8 mouse cellular contexts compared by ENCODE assay signal in genomic region chr11:48826752-48827096, GRCm38 (mm10). TPM values are rescaled to one million over a fixed set of nuclear protein-coding genes. Genes with fewer than 3 reads are reported as not detected.
DNase-seq lines count a peak whose midpoint lies in the region; ATAC-seq and TF ChIP-seq lines count a peak whose summit lies in the region.

No protein-coding gene starts in this region.

- H3K79me2 ChIP-seq in liver, adult 2 months (ENCODE audit: control insufficient read depth, insufficient read depth, low read length), result no peaks in the 10 kb centered on the region

- ATAC-seq in intestine, embryonic 16.5 days, result 0 out of 2 replicates have a peak, but pooled peaks have one; percentile 19

- DNase-seq in liver, adult 2 months (ENCODE audit: extremely low read depth, low read depth, low spot score), result no peak
- no peak for DNase-seq in liver
- DNase-seq in brain, embryonic 14.5 days (ENCODE audit: low read depth), result peak; percentile 52
- DNase-seq in retina, embryonic 14.5 days (ENCODE audit: low spot score), result peak; percentile 67
- no peak for DNase-seq in gastrocnemius, postnatal 4 days (ENCODE audit: low spot score in 2 of 2)
- no peak for DNase-seq in gastrocnemius, postnatal 25 days
- DNase-seq in gastrocnemius, postnatal 14 days, result no peak

- TF ChIP-seq POLR2A in liver, adult 2 months (IDR thresholded peaks at IDR 0.05; ENCODE audit: extremely low read depth, insufficient read depth, low read length), result no peak
- TF ChIP-seq POLR2A in brain, embryonic 14.5 days (IDR thresholded peaks at IDR 0.05; ENCODE audit: borderline replicate concordance, extremely low read depth, insufficient read depth, insufficient read length, poor library complexity, severe bottlenecking), result no peak

- H3K27ac ChIP-seq in liver, adult 2 months (replicated peaks; ENCODE audit: insufficient read depth, low read depth, low read length), result no peak overlapping the region
- H3K27ac ChIP-seq in intestine, embryonic 16.5 days (ENCODE audit: low read length), result peak overlapping the region; percentile 33; the same call in 1 of the 2 replicates

- peak overlapping the region; percentile 48 for H3K4me3 ChIP-seq in liver, adult 2 months (ENCODE audit: insufficient read depth, low read depth, low read length)
- H3K4me3 ChIP-seq in intestine, embryonic 16.5 days (ENCODE audit: low read length), result peak overlapping the region; percentile 56

- TF ChIP-seq CTCF in liver, adult 2 months (IDR thresholded peaks at IDR 0.05; ENCODE audit: low read depth, low read length), result no peak
- no peak for TF ChIP-seq CTCF in brain, embryonic 14.5 days (IDR thresholded peaks at IDR 0.05; ENCODE audit: borderline replicate concordance, extremely low read depth, insufficient read depth, insufficient read length)

- H3K9ac ChIP-seq in liver, adult 2 months (ENCODE audit: low read depth, low read length), result peak overlapping the region; percentile 44
- H3K9ac ChIP-seq in intestine, embryonic 16.5 days (ENCODE audit: low read depth, low read length), result peak overlapping the region; percentile 68

- no peaks in the 10 kb centered on the region for H3K36me3 ChIP-seq in liver, adult 2 months (ENCODE audit: control insufficient read depth, insufficient read depth, low read length)
- no peaks in the 10 kb centered on the region for H3K36me3 ChIP-seq in intestine, embryonic 16.5 days (ENCODE audit: control insufficient read depth, insufficient read depth, low read length)

- WGBS in liver, adult 2 months, result 4% methylated on average over 6 of the region's 6 CpGs
- WGBS in intestine, embryonic 16.5 days, result 0% methylated on average over 6 of the region's 6 CpGs

- no peaks in the 10 kb centered on the region for H3K27me3 ChIP-seq in liver, adult 2 months (ENCODE audit: control insufficient read depth, insufficient read depth, low read length)
- H3K27me3 ChIP-seq in intestine, embryonic 16.5 days (replicated peaks; ENCODE audit: control insufficient read depth, insufficient read depth, low read length), result 0 out of 2 replicates have a peak, but pooled peaks cover 2% of the 10 kb centered on the region

- H3K9me3 ChIP-seq in intestine, embryonic 16.5 days (ENCODE audit: control insufficient read depth, low read length), result no peaks in the 10 kb centered on the region

- intact Hi-C loops in gastrocnemius, postnatal 14 days (cut with DNase I; ENCODE audit: low total_unique reads), result no loop called here

- peaks cover 8% of the 10 kb centered on the region for H3K4me1 ChIP-seq in liver, adult 2 months (ENCODE audit: control insufficient read depth, insufficient read depth, low read length)
- H3K4me1 ChIP-seq in intestine, embryonic 16.5 days (ENCODE audit: control insufficient read depth, insufficient read depth, low read length), result peaks cover 9% of the 10 kb centered on the region

- peak overlapping the region; percentile 73 for H3K4me2 ChIP-seq in intestine, embryonic 16.5 days (ENCODE audit: low read depth, low read length)

RNA-seq across cellular contexts. Expression of gene Gm12184, which starts 0.3 kb away (rescaled TPM):
- total RNA-seq in liver, adult 2 months (2014; rRNA removed), result 1.5 and 2.0 TPM in 2 replicates
- polyA plus RNA-seq in liver, adult 2 months (2012; rRNA removed), result 5.5 and 5.8 TPM in 2 replicates
- polyA plus RNA-seq in brain, embryonic 14.5 days (2012; rRNA removed), result 34.5 and 47.1 TPM in 2 replicates
- 1.3 and 1.4 TPM in 2 replicates for polyA plus RNA-seq in intestine, embryonic 16.5 days (2015; fragmentation: Nextera tagmentation; extraction: Ambion mirVana)
- 1 to 10 TPM; 1.9 to 4.9 TPM for total RNA-seq in gastrocnemius, postnatal 4 days (2021)
- 1 to 10 TPM in 1 of 2 experiments, under 1 TPM in 1; 0.67 to 3.2 TPM for total RNA-seq in gastrocnemius, postnatal 25 days (2021)
- total RNA-seq in gastrocnemius, postnatal 14 days (2021), result 1 to 10 TPM; 2.7 to 3.0 TPM

RNA-seq across cellular contexts. Expression of gene Trim7, which starts 0.8 kb away (rescaled TPM):
- total RNA-seq in liver, adult 2 months (2014; rRNA removed), result 5.8 and 11.2 TPM in 2 replicates
- 11.0 and 16.3 TPM in 2 replicates for polyA plus RNA-seq in liver, adult 2 months (2012; rRNA removed)
- polyA plus RNA-seq in brain, embryonic 14.5 days (2012; rRNA removed), result 2.6 and 2.8 TPM in 2 replicates
- 0.78 and 1.2 TPM in 2 replicates for polyA plus RNA-seq in intestine, embryonic 16.5 days (2015; fragmentation: Nextera tagmentation; extraction: Ambion mirVana)
- 10 to 100 TPM; 46.3 to 63.6 TPM for total RNA-seq in gastrocnemius, postnatal 4 days (2021)
- 10 to 100 TPM; 57.3 to 57.9 TPM for total RNA-seq in gastrocnemius, postnatal 25 days (2021)
- total RNA-seq in gastrocnemius, postnatal 14 days (2021), result 100 to 1,000 TPM in 1 of 2 experiments, 10 to 100 TPM in 1; 93.7 to 106 TPM

RNA-seq across cellular contexts. Expression of gene Trim41, which starts 9.6 kb away (rescaled TPM):
- 11.4 and 13.2 TPM in 2 replicates for total RNA-seq in liver, adult 2 months (2014; rRNA removed)
- 13.7 and 18.2 TPM in 2 replicates for polyA plus RNA-seq in liver, adult 2 months (2012; rRNA removed)
- 39.3 and 44.2 TPM in 2 replicates for polyA plus RNA-seq in brain, embryonic 14.5 days (2012; rRNA removed)
- 4.1 and 5.9 TPM in 2 replicates for polyA plus RNA-seq in intestine, embryonic 16.5 days (2015; fragmentation: Nextera tagmentation; extraction: Ambion mirVana)
- 10 to 100 TPM; 26.4 to 30.1 TPM for total RNA-seq in gastrocnemius, postnatal 4 days (2021)
- 10 to 100 TPM; 15.5 to 19.3 TPM for total RNA-seq in gastrocnemius, postnatal 25 days (2021)
- total RNA-seq in gastrocnemius, postnatal 14 days (2021), result 10 to 100 TPM; 16.3 to 21.0 TPM

RNA-seq across cellular contexts. Expression of gene Rack1, which starts 26.6 kb away (rescaled TPM):
- 507 and 645 TPM in 2 replicates for total RNA-seq in liver, adult 2 months (2014; rRNA removed)
- 645 and 687 TPM in 2 replicates for polyA plus RNA-seq in liver, adult 2 months (2012; rRNA removed)
- 1,339 and 1,725 TPM in 2 replicates for polyA plus RNA-seq in brain, embryonic 14.5 days (2012; rRNA removed)
- 713 and 755 TPM in 2 replicates for polyA plus RNA-seq in intestine, embryonic 16.5 days (2015; fragmentation: Nextera tagmentation; extraction: Ambion mirVana)
- 100 to 1,000 TPM; 692 to 818 TPM for total RNA-seq in gastrocnemius, postnatal 4 days (2021)
- total RNA-seq in gastrocnemius, postnatal 25 days (2021), result 100 to 1,000 TPM; 321 to 324 TPM
- total RNA-seq in gastrocnemius, postnatal 14 days (2021), result 100 to 1,000 TPM; 392 to 429 TPM

RNA-seq across cellular contexts. Expression of gene Irgm1, which starts 44.8 kb away (rescaled TPM):
- total RNA-seq in liver, adult 2 months (2014; rRNA removed), result 43.0 and 48.4 TPM in 2 replicates
- 29.9 and 33.3 TPM in 2 replicates for polyA plus RNA-seq in liver, adult 2 months (2012; rRNA removed)
- 1.2 and 1.9 TPM in 2 replicates for polyA plus RNA-seq in brain, embryonic 14.5 days (2012; rRNA removed)
- 15.6 and 15.8 TPM in 2 replicates for polyA plus RNA-seq in intestine, embryonic 16.5 days (2015; fragmentation: Nextera tagmentation; extraction: Ambion mirVana)
- 1 to 10 TPM; 7.9 to 8.0 TPM for total RNA-seq in gastrocnemius, postnatal 4 days (2021)
- total RNA-seq in gastrocnemius, postnatal 25 days (2021), result 10 to 100 TPM in 1 of 2 experiments, 1 to 10 TPM in 1; 9.0 to 11.1 TPM
- 1 to 10 TPM; 6.1 to 7.0 TPM for total RNA-seq in gastrocnemius, postnatal 14 days (2021)

Comparison
In these comparisons a context has a peak if more than half of its experiments do, and no peak if none do; other contexts are left out.
1. DNase-seq: peak in brain, embryonic 14.5 days (single experiment) and retina, embryonic 14.5 days (single experiment); none in liver, adult 2 months (single experiment), liver (single experiment), gastrocnemius, postnatal 4 days (0 of 2), gastrocnemius, postnatal 25 days (single experiment) and gastrocnemius, postnatal 14 days (single experiment).